Mouse (Mus musculus): ENCODE measurements around the gene 1110008P14Rik.

- peak; percentile 99 for TF ChIP-seq CTCF (conservative IDR thresholded peaks at IDR 0.05; ENCODE audit: low read length)
- TF ChIP-seq POU5F1 (IDR thresholded peaks at IDR 0.05; ENCODE audit: borderline replicate concordance, low read length) = no peak
These were observed 22.9 kb upstream of the 1110008P14Rik start for GRCm38 (mm10) chr2:32404663-32405062.

All from E14TG2a.4 (cell line).